In the genomic region with DNA sequence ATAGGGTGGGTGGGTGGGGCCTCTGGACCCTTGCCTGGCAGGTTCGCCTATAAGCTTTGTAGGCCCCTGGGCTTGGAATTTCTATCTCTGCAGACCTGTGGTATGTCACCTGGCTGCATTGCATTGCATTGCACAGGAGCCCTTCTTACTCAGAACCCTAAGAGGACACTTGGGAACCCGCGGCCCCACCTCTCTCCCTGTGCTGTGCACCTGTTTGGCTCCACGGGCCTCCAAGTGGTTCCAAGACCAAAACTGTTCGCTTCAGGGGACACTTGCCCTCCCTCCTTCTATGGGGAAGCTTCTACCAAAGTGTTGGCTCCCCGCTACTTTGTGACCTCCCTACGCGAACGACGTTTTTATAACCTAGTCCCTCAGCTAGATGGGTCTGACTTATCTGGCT, we compare ENCODE assay signal across 9 mouse cellular contexts. TPM values are rescaled to one million over a fixed set of nuclear protein-coding genes. Genes with fewer than 3 reads are reported as not detected.
DNase-seq lines count a peak whose midpoint lies in the region; ATAC-seq lines count a peak whose summit lies in the region.
"Had no signal": no experiment of that assay in that cellular context is flagged by ENCODE, and none has a peak within 500 bp of the region (broad histone marks: within the 10 kb centered on the region; RNA-seq: fewer than 3 reads in every experiment).

No protein-coding gene starts in this region.

- H3K9ac ChIP-seq in liver, embryonic 12.5 days: peak overlapping the region; percentile 77
- H3K9ac ChIP-seq in neural tube, embryonic 12.5 days: peak overlapping the region; percentile 61

- H3K4me2 ChIP-seq in liver, embryonic 12.5 days: peak overlapping the region; percentile 95
- H3K4me2 ChIP-seq in neural tube, embryonic 12.5 days (replicated peaks): peak overlapping the region; percentile 73

- peaks cover 54% of the 10 kb centered on the region for H3K4me1 ChIP-seq in liver, embryonic 12.5 days
- H3K4me1 ChIP-seq in neural tube, embryonic 12.5 days: peaks cover 39% of the 10 kb centered on the region

- H3K27ac ChIP-seq in liver, embryonic 12.5 days: peak overlapping the region; percentile 81
- H3K27ac ChIP-seq in neural tube, embryonic 12.5 days: peak overlapping the region; percentile 78

- no peak for ATAC-seq in cerebellum, adult (ENCODE audit: insufficient number of reproducible peaks, low FRiP score, low TSS enrichment)
- ATAC-seq in liver, embryonic 12.5 days: no peak
- no peak for ATAC-seq in neural tube, embryonic 12.5 days (ENCODE audit: low FRiP score, low read depth)
- ATAC-seq in megakaryocyte progenitor cell, adult 5-6 weeks (replicated peaks; ENCODE audit: poor library complexity): no peak

- H3K36me3 ChIP-seq in liver, embryonic 12.5 days: no peaks in the 10 kb centered on the region
- H3K36me3 ChIP-seq in neural tube, embryonic 12.5 days: no peaks in the 10 kb centered on the region

- peak overlapping the region; percentile 60 for H3K4me3 ChIP-seq in liver, embryonic 12.5 days
- H3K4me3 ChIP-seq in neural tube, embryonic 12.5 days: peak overlapping the region; percentile 28; the same call in 1 of the 2 replicates

- H3K9me3 ChIP-seq in liver, embryonic 12.5 days (replicated peaks): no peaks in the 10 kb centered on the region
- H3K9me3 ChIP-seq in neural tube, embryonic 12.5 days: no peaks in the 10 kb centered on the region

- H3K27me3 ChIP-seq in liver, embryonic 12.5 days (replicated peaks): peaks cover 27% of the 10 kb centered on the region
- H3K27me3 ChIP-seq in neural tube, embryonic 12.5 days (replicated peaks): peaks cover 13% of the 10 kb centered on the region

- peak; percentile 54 for DNase-seq in cerebellum, adult 9-10 months
- DNase-seq in urinary bladder, postnatal 10 days (ENCODE audit: low spot score): peak; percentile 9
- no peak for DNase-seq in urinary bladder, adult 2 months (ENCODE audit: low spot score)
- DNase-seq in retina, embryonic 14.5 days (ENCODE audit: low spot score): no peak

- 59% methylated on average over 10 of the region's 10 CpGs for WGBS in liver, embryonic 12.5 days (ENCODE audit: insufficient replicate concordance)
- 32% methylated on average over 10 of the region's 10 CpGs for WGBS in neural tube, embryonic 12.5 days

RNA-seq across cellular contexts. Expression of a gene that starts 36.8 kb away (rescaled TPM):
- 1,024 and 1,454 TPM in 2 replicates for polyA plus RNA-seq in urinary bladder, adult 2 months (2012; rRNA removed)
- 952 and 1,008 TPM in 2 replicates for polyA plus RNA-seq in liver, embryonic 12.5 days (2016; fragmentation: Nextera tagmentation; extraction: Ambion mirVana)
- polyA plus RNA-seq in neural tube, embryonic 12.5 days (2016; fragmentation: Nextera tagmentation; extraction: Ambion mirVana): 3,655 and 3,681 TPM in 2 replicates
- 1,607 and 1,783 TPM in 2 replicates for total RNA-seq in megakaryocyte progenitor cell, adult 5-6 weeks (2015)
- total RNA-seq in megakaryocyte progenitor cell, adult 5-6 weeks (2017): 724 and 844 TPM in 2 replicates

RNA-seq across cellular contexts. Expression of a gene that starts 49.8 kb away (rescaled TPM):
- 0.25 TPM in 1 of 2 replicates, not detected in the other for polyA plus RNA-seq in urinary bladder, adult 2 months (2012; rRNA removed)
- 0.16 and 0.18 TPM in 2 replicates for polyA plus RNA-seq in liver, embryonic 12.5 days (2016; fragmentation: Nextera tagmentation; extraction: Ambion mirVana)
- 1.1 and 1.6 TPM in 2 replicates for polyA plus RNA-seq in neural tube, embryonic 12.5 days (2016; fragmentation: Nextera tagmentation; extraction: Ambion mirVana)
- not detected in 2 replicates for total RNA-seq in megakaryocyte progenitor cell, adult 5-6 weeks (2015)
- total RNA-seq in megakaryocyte progenitor cell, adult 5-6 weeks (2017): not detected in 2 replicates
- polyA plus RNA-seq: large intestine, adult 2 months had no signal

Comparison
In these comparisons a context has a peak if more than half of its experiments do, and no peak if none do; other contexts are left out.
1. DNase-seq: peak in cerebellum, adult 9-10 months (single experiment) and urinary bladder, postnatal 10 days (single experiment); none in urinary bladder, adult 2 months (single experiment) and retina, embryonic 14.5 days (single experiment).